Mouse (Mus musculus): ENCODE measurements at regions not wholly inside any gene's neighbourhood (a gene's known extent, or its start where the extent isn't known, plus 50 kb on each side); places are given as distances from the start of the nearest gene placed in this dataset.

GRCm38 (mm10) chr11:22611102-22611869, 99.4 kb downstream of the Tmem17 start:
- Histone ChIP-seq H3K36me3 (ENCODE audit: control insufficient read depth, insufficient read depth) (no peaks in the 10 kb centered on the region), H3K27me3 (ENCODE audit: control insufficient read depth, insufficient read depth, insufficient read length) (no peaks in the 10 kb centered on the region), H3K4me3 (no peak overlapping the region), H3K79me2 (ENCODE audit: control insufficient read depth, insufficient read depth) (no peaks in the 10 kb centered on the region), H3ac (ENCODE audit: control insufficient read depth, insufficient read length) (no peak overlapping the region), H3K4me2 (ENCODE audit: low read depth) (no peak overlapping the region)
- TF ChIP-seq CEBPB (IDR thresholded peaks at IDR 0.05; ENCODE audit: insufficient read depth, poor library complexity, severe bottlenecking) (no peak), MYOD1 (IDR thresholded peaks at IDR 0.05; ENCODE audit: control insufficient read depth in 1 of 3, insufficient read length in 2 of 3, low read depth in 2 of 3) (no peak), POLR2A (IDR thresholded peaks at IDR 0.05; ENCODE audit: insufficient read length, low read depth) (no peak), USF1 (IDR thresholded peaks at IDR 0.05; ENCODE audit: low read depth) (no peak), TCF3 (IDR thresholded peaks at IDR 0.05; ENCODE audit: insufficient read length, low read depth) (no peak), MYOG (IDR thresholded peaks at IDR 0.05; ENCODE audit: control insufficient read depth in 1 of 3, insufficient read depth in 1 of 3, insufficient read length in 2 of 3, low read depth in 2 of 3) (no peak), E2F4 (IDR thresholded peaks at IDR 0.05; ENCODE audit: insufficient read depth) (no peak), TCF12 (IDR thresholded peaks at IDR 0.05; ENCODE audit: insufficient read depth, poor library complexity, severe bottlenecking) (no peak), REST (IDR thresholded peaks at IDR 0.05; ENCODE audit: insufficient read depth, insufficient read length) (no peak), MAX (IDR thresholded peaks at IDR 0.05; ENCODE audit: low read depth) (no peak), POLR2AphosphoS2 (IDR thresholded peaks at IDR 0.05; ENCODE audit: insufficient read length, low read depth) (no peak), SRF (IDR thresholded peaks at IDR 0.05; ENCODE audit: control insufficient read depth, insufficient read length, low read depth) (no peak)

GRCm38 (mm10) chr11:22613500-22613899, 101.6 kb downstream of the Tmem17 start:
- no peaks in the 10 kb centered on the region for H3K27me3 ChIP-seq (ENCODE audit: control insufficient read depth, insufficient read depth, insufficient read length)
- TF ChIP-seq REST (IDR thresholded peaks at IDR 0.05; ENCODE audit: insufficient read depth, insufficient read length) (no peak), SRF (IDR thresholded peaks at IDR 0.05; ENCODE audit: control insufficient read depth, insufficient read length, low read depth) (no peak), MYOG (IDR thresholded peaks at IDR 0.05; ENCODE audit: control insufficient read depth in 1 of 3, insufficient read depth in 1 of 3, insufficient read length in 2 of 3, low read depth in 2 of 3) (no peak), POLR2AphosphoS2 (IDR thresholded peaks at IDR 0.05; ENCODE audit: insufficient read length, low read depth) (no peak), E2F4 (IDR thresholded peaks at IDR 0.05; ENCODE audit: insufficient read depth) (no peak)
- H3ac ChIP-seq (ENCODE audit: control insufficient read depth, insufficient read length) = no peak overlapping the region
- H3K4me3 ChIP-seq = no peak overlapping the region
- H3K4me2 ChIP-seq (ENCODE audit: low read depth) = no peak overlapping the region
- H3K36me3 ChIP-seq (ENCODE audit: control insufficient read depth, insufficient read depth) = no peaks in the 10 kb centered on the region
- no peaks in the 10 kb centered on the region for H3K79me2 ChIP-seq (ENCODE audit: control insufficient read depth, insufficient read depth)

GRCm38 (mm10) chr11:22617204-22617874, 105.5 kb downstream of the Tmem17 start:
- no peaks in the 10 kb centered on the region for H3K36me3 ChIP-seq (ENCODE audit: control insufficient read depth, insufficient read depth)
- H3K27me3 ChIP-seq (ENCODE audit: control insufficient read depth, insufficient read depth, insufficient read length) = no peaks in the 10 kb centered on the region
- no peak overlapping the region for H3ac ChIP-seq (ENCODE audit: control insufficient read depth, insufficient read length)
- H3K4me2 ChIP-seq (ENCODE audit: low read depth) = peak overlapping the region; percentile 90
- H3K79me2 ChIP-seq (ENCODE audit: control insufficient read depth, insufficient read depth) = no peaks in the 10 kb centered on the region
- peak overlapping the region; percentile 6 for H3K4me3 ChIP-seq
- TF ChIP-seq MYOD1 (IDR thresholded peaks at IDR 0.05; ENCODE audit: control insufficient read depth in 1 of 3, insufficient read length in 2 of 3, low read depth in 2 of 3) = no peak
- no peak for TF ChIP-seq MAX (IDR thresholded peaks at IDR 0.05; ENCODE audit: low read depth)
- TF ChIP-seq CEBPB (IDR thresholded peaks at IDR 0.05; ENCODE audit: insufficient read depth, poor library complexity, severe bottlenecking) = no peak
- TF ChIP-seq MYOG (IDR thresholded peaks at IDR 0.05; ENCODE audit: control insufficient read depth in 1 of 3, insufficient read depth in 1 of 3, insufficient read length in 2 of 3, low read depth in 2 of 3) = no peak
- TF ChIP-seq TCF3 (IDR thresholded peaks at IDR 0.05; ENCODE audit: insufficient read length, low read depth) = no peak
- no peak for TF ChIP-seq SRF (IDR thresholded peaks at IDR 0.05; ENCODE audit: control insufficient read depth, insufficient read length, low read depth)
- TF ChIP-seq REST (IDR thresholded peaks at IDR 0.05; ENCODE audit: insufficient read depth, insufficient read length) = no peak
- no peak for TF ChIP-seq E2F4 (IDR thresholded peaks at IDR 0.05; ENCODE audit: insufficient read depth)
- no peak for TF ChIP-seq TCF12 (IDR thresholded peaks at IDR 0.05; ENCODE audit: insufficient read depth, poor library complexity, severe bottlenecking)
- no peak for TF ChIP-seq POLR2A (IDR thresholded peaks at IDR 0.05; ENCODE audit: insufficient read length, low read depth)
- TF ChIP-seq USF1 (IDR thresholded peaks at IDR 0.05; ENCODE audit: low read depth) = no peak
- no peak for TF ChIP-seq POLR2AphosphoS2 (IDR thresholded peaks at IDR 0.05; ENCODE audit: insufficient read length, low read depth)

DNA sequence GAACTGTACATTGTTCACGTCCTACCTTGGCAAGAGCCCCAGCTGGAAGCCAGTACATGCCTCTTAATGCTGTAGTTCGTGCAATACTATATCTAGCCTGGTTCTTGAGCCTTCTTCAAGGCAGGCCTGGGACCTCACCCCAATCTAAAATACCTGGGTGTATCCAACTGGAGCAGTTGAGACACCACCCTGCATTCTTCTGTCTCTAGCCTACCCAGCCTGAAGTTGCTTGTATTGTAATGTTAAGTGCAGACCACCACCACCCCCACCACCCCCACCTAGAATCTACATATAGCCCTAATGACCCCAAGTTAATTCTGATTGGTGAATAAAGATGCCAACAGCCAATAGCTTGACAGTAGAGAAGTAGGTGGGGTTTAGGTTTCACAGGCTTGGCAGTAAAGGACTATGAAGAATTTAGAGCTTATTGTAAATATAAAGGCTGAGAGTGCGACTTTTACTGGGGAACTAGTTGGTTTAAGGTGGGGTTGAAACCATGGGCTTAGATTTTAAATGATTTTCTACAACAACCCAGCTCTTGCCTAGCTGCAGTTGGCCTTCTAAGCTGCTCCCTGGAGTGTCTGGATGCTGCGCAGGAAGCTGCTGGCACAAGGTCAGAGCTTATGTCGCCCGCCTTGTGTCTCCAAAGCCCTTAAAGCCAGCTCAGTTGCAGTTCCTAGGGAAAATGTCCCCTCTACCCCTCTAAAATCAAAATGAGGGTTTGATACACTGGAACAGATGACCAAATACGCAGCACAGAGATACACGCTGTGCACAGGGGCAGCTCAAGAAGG, 109.2 kb downstream of the Tmem17 start:
- Histone ChIP-seq H3K79me2 (ENCODE audit: control insufficient read depth, insufficient read depth) (no peaks in the 10 kb centered on the region), H3K4me3 (no peak overlapping the region), H3K27me3 (ENCODE audit: control insufficient read depth, insufficient read depth, insufficient read length) (no peaks in the 10 kb centered on the region), H3K36me3 (ENCODE audit: control insufficient read depth, insufficient read depth) (no peaks in the 10 kb centered on the region), H3ac (ENCODE audit: control insufficient read depth, insufficient read length) (no peak overlapping the region), H3K4me2 (ENCODE audit: low read depth) (no peak overlapping the region)
- TF ChIP-seq REST (IDR thresholded peaks at IDR 0.05; ENCODE audit: insufficient read depth, insufficient read length) (no peak), TCF3 (IDR thresholded peaks at IDR 0.05; ENCODE audit: insufficient read length, low read depth) (no peak), TCF12 (IDR thresholded peaks at IDR 0.05; ENCODE audit: insufficient read depth, poor library complexity, severe bottlenecking) (no peak), SRF (IDR thresholded peaks at IDR 0.05; ENCODE audit: control insufficient read depth, insufficient read length, low read depth) (no peak), MYOD1 (IDR thresholded peaks at IDR 0.05; ENCODE audit: control insufficient read depth in 1 of 3, insufficient read length in 2 of 3, low read depth in 2 of 3) (no peak), E2F4 (IDR thresholded peaks at IDR 0.05; ENCODE audit: insufficient read depth) (no peak), USF1 (IDR thresholded peaks at IDR 0.05; ENCODE audit: low read depth) (no peak), POLR2A (IDR thresholded peaks at IDR 0.05; ENCODE audit: insufficient read length, low read depth) (no peak), MYOG (IDR thresholded peaks at IDR 0.05; ENCODE audit: control insufficient read depth in 1 of 3, insufficient read depth in 1 of 3, insufficient read length in 2 of 3, low read depth in 2 of 3) (no peak), POLR2AphosphoS2 (IDR thresholded peaks at IDR 0.05; ENCODE audit: insufficient read length, low read depth) (no peak), MAX (IDR thresholded peaks at IDR 0.05; ENCODE audit: low read depth) (no peak), CEBPB (IDR thresholded peaks at IDR 0.05; ENCODE audit: insufficient read depth, poor library complexity, severe bottlenecking) (no peak)
